Mouse (Mus musculus): Measurements from ENCODE around the gene Atp13a4. TPM values are rescaled to one million over a fixed set of nuclear protein-coding genes. Genes with fewer than 3 reads are reported as not detected.

The Atp13a4 gene
- polyA plus RNA-seq, 1 experiment from 2014 or later: not detected

DNA sequence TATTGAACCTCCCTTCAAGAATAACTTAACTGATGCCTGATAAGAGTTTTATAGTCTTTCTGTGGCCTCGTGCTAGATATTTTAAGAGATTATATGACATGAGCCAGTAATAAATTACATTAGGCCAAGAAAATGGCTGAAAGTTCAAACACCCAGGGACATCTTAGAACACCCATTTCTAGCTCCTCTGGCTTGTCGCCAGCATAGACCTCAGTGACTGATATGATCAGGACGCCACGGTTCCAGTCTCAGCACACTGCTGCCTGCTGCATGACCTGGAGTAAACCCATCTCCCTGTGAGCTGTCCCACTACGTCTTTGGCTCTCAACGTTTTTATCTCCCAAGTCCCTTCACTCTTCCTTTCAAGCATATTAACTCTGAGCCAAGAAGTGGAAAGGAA lies 108.9 kb downstream of the Atp13a4 start:
- no peak overlapping the region for H3K4me2 ChIP-seq (ENCODE audit: low read depth, low read length)
- no peaks in the 10 kb centered on the region for H3K4me1 ChIP-seq (ENCODE audit: control insufficient read depth, insufficient read depth, low read length)
- no peaks in the 10 kb centered on the region for H3K9me3 ChIP-seq (replicated peaks; ENCODE audit: control insufficient read depth, low read length)
- no peak overlapping the region for H3K9ac ChIP-seq (replicated peaks; ENCODE audit: low read length)
- no peak for ATAC-seq (replicated peaks; ENCODE audit: insufficient number of reproducible peaks, low FRiP score, low TSS enrichment, low read depth)
- no peak overlapping the region for H3K27ac ChIP-seq (replicated peaks; ENCODE audit: low read depth, low read length)
- no peak for DNase-seq (ENCODE audit: low spot score)
- H3K4me3 ChIP-seq (ENCODE audit: low read depth, low read length): no peak overlapping the region
- WGBS: 81% methylated on average over 6 of the region's 6 CpGs
- H3K27me3 ChIP-seq (ENCODE audit: control insufficient read depth, insufficient read depth, low read length): no peaks in the 10 kb centered on the region
- H3K36me3 ChIP-seq (replicated peaks; ENCODE audit: control insufficient read depth, insufficient read depth, low read depth, low read length): no peaks in the 10 kb centered on the region

DNA sequence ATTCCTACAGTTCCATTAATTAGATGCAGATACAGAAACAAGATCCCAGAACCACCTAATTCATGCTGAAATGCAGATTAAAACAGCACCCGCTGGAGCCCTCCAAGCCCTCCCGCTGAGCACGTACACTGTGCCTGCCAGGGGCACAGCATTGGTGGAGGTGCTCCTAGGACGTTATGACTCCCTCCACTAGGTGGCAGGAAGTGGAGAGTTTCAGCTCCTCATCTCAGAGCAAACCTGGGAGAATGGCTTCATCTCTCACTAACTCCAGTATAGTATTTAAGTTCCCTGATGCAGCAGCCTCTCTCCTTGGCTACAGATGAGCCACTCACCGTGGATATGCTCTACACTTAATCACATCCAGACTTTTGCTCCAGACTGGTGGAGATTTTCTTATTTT lies 110.0 kb downstream of the Atp13a4 start:
- Histone ChIP-seq H3K36me3 (replicated peaks; ENCODE audit: control insufficient read depth, insufficient read depth, low read depth, low read length) (no peaks in the 10 kb centered on the region), H3K9me3 (replicated peaks; ENCODE audit: control insufficient read depth, low read length) (no peaks in the 10 kb centered on the region), H3K4me3 (ENCODE audit: low read depth, low read length) (no peak overlapping the region), H3K27ac (replicated peaks; ENCODE audit: low read depth, low read length) (no peak overlapping the region), H3K4me1 (ENCODE audit: control insufficient read depth, insufficient read depth, low read length) (no peaks in the 10 kb centered on the region), H3K9ac (replicated peaks; ENCODE audit: low read length) (no peak overlapping the region), H3K27me3 (ENCODE audit: control insufficient read depth, insufficient read depth, low read length) (no peaks in the 10 kb centered on the region), H3K4me2 (ENCODE audit: low read depth, low read length) (no peak overlapping the region)
- DNase-seq (ENCODE audit: low spot score) (peak; percentile 73), ATAC-seq (replicated peaks; ENCODE audit: insufficient number of reproducible peaks, low FRiP score, low TSS enrichment, low read depth) (0 out of 2 replicates have a peak, but pooled peaks have one; percentile 48)
- 7% methylated on average over 5 of the region's 5 CpGs for WGBS

DNA sequence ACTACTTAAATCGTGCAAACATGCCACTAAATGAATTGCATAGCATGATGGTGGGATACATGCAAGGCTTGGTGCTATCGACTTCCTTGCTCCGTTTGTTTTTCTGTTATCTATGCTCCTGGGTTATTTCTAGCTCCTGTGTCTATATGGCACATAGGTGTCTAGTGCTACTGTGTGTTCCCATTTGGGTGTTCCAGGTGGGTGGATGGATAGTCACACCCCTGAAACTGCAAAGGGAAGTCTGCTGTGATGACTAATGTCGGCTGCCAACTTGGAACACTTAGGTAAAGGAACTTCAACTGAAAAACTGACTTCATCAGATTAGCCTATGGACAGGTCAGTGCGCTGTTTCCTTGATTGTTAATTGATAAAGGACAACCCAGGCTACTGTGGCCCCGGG lies 129.8 kb downstream of the Atp13a4 start:
- DNase-seq (ENCODE audit: low spot score): no peak
- no peaks in the 10 kb centered on the region for H3K4me1 ChIP-seq (ENCODE audit: control insufficient read depth, insufficient read depth, low read length)
- 88% methylated on average over 6 of the region's 6 CpGs for WGBS
- no peaks in the 10 kb centered on the region for H3K9me3 ChIP-seq (replicated peaks; ENCODE audit: control insufficient read depth, low read length)
- H3K27me3 ChIP-seq (ENCODE audit: control insufficient read depth, insufficient read depth, low read length): no peaks in the 10 kb centered on the region
- no peak overlapping the region for H3K4me3 ChIP-seq (ENCODE audit: low read depth, low read length)
- ATAC-seq (replicated peaks; ENCODE audit: insufficient number of reproducible peaks, low FRiP score, low TSS enrichment, low read depth): no peak
- H3K27ac ChIP-seq (replicated peaks; ENCODE audit: low read depth, low read length): no peak overlapping the region
- no peaks in the 10 kb centered on the region for H3K36me3 ChIP-seq (replicated peaks; ENCODE audit: control insufficient read depth, insufficient read depth, low read depth, low read length)
- no peak overlapping the region for H3K4me2 ChIP-seq (ENCODE audit: low read depth, low read length)
- no peak overlapping the region for H3K9ac ChIP-seq (replicated peaks; ENCODE audit: low read length)

DNA sequence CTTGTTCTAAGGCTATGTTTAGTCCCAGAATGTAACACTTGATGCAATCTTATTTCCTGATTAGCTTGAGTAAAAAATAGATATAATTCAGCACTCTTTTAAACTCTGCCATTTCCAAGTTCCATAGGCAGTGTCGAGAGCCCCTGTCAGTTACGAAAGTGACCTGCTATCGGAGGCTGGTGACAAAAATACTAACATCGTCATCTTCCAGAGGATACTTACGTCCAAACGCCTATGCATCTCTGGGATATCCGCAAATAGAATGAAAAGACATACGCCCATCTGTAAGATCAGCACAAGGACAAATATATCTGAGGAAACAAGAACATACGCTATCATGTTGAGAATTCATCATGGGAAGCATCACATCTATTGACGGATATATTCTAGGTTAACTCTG lies 137.3 kb downstream of the Atp13a4 start:
- no peak for DNase-seq (ENCODE audit: low spot score)
- no peak for ATAC-seq (replicated peaks; ENCODE audit: insufficient number of reproducible peaks, low FRiP score, low TSS enrichment, low read depth)
- 93% methylated on average over 10 of the region's 10 CpGs for whole genome bisulfite sequencing

DNA sequence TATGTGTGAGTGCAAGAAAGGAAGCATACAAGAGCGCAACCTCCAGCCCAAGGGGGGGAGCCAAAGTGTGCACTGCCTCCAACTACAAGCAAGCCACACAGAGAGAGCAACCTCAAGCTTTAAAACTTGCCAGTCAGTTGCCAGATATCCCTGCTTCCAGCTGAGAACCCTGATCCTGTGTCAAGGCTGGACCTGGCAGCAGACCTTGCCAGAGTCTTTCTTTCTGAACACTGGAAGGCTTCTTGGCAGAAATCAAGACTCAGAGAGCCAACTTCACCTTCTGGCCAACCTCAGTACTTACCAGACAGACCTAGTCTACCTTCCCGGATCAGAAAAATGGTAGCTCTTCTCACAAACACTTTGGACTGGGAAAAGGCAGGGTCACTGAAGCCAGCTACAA lies 145.6 kb downstream of the Atp13a4 start:
- ATAC-seq (replicated peaks; ENCODE audit: insufficient number of reproducible peaks, low FRiP score, low TSS enrichment, low read depth) (no peak), DNase-seq (ENCODE audit: low spot score) (no peak)
- no peak overlapping the region for H3K27ac ChIP-seq (replicated peaks; ENCODE audit: low read depth, low read length)
- no peaks in the 10 kb centered on the region for H3K9me3 ChIP-seq (replicated peaks; ENCODE audit: control insufficient read depth, low read length)
- H3K4me2 ChIP-seq (ENCODE audit: low read depth, low read length): no peak overlapping the region
- no peak overlapping the region for H3K9ac ChIP-seq (replicated peaks; ENCODE audit: low read length)
- no peaks in the 10 kb centered on the region for H3K36me3 ChIP-seq (replicated peaks; ENCODE audit: control insufficient read depth, insufficient read depth, low read depth, low read length)
- no peaks in the 10 kb centered on the region for H3K27me3 ChIP-seq (ENCODE audit: control insufficient read depth, insufficient read depth, low read length)
- no peaks in the 10 kb centered on the region for H3K4me1 ChIP-seq (ENCODE audit: control insufficient read depth, insufficient read depth, low read length)
- H3K4me3 ChIP-seq (ENCODE audit: low read depth, low read length): no peak overlapping the region
- 85% methylated on average over 2 of the region's 2 CpGs for WGBS

More for the DNA sequence above, 137.3 kb downstream of the Atp13a4 start:
- H3K27me3 ChIP-seq (ENCODE audit: control insufficient read depth, insufficient read depth, low read length): no peaks in the 10 kb centered on the region
- H3K9me3 ChIP-seq (replicated peaks; ENCODE audit: control insufficient read depth, low read length): no peaks in the 10 kb centered on the region
- H3K4me1 ChIP-seq (ENCODE audit: control insufficient read depth, insufficient read depth, low read length): no peaks in the 10 kb centered on the region
- H3K36me3 ChIP-seq (replicated peaks; ENCODE audit: control insufficient read depth, insufficient read depth, low read depth, low read length): no peaks in the 10 kb centered on the region
- no peak overlapping the region for H3K9ac ChIP-seq (replicated peaks; ENCODE audit: low read length)
- no peak overlapping the region for H3K27ac ChIP-seq (replicated peaks; ENCODE audit: low read depth, low read length)
- H3K4me2 ChIP-seq (ENCODE audit: low read depth, low read length): no peak overlapping the region
- H3K4me3 ChIP-seq (ENCODE audit: low read depth, low read length): no peak overlapping the region

DNA sequence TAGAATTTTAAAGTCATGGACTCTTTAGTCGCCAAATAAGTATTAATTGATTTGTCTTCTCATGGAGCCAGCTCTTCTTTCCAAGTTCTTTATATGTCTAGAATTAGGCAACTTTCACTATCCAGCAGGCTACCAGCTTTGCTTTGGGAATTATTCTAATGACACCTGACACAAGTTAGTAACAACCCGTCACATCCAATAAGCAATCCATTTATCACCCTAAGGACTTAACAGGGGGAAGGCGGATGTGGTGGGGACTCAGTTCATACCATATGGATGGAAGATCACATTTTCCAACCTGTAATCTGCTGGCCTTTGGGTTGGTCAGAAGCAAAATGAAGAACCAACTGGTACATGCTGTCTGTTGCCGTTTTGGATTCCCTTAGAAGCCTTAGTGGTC lies 159.9 kb downstream of the Atp13a4 start:
- ATAC-seq (replicated peaks; ENCODE audit: insufficient number of reproducible peaks, low FRiP score, low TSS enrichment, low read depth) (no peak), DNase-seq (ENCODE audit: low spot score) (no peak)
- Histone ChIP-seq H3K4me3 (ENCODE audit: low read depth, low read length) (no peak overlapping the region), H3K36me3 (replicated peaks; ENCODE audit: control insufficient read depth, insufficient read depth, low read depth, low read length) (no peaks in the 10 kb centered on the region), H3K27ac (replicated peaks; ENCODE audit: low read depth, low read length) (no peak overlapping the region), H3K4me2 (ENCODE audit: low read depth, low read length) (no peak overlapping the region), H3K9me3 (replicated peaks; ENCODE audit: control insufficient read depth, low read length) (no peaks in the 10 kb centered on the region), H3K4me1 (ENCODE audit: control insufficient read depth, insufficient read depth, low read length) (no peaks in the 10 kb centered on the region), H3K27me3 (ENCODE audit: control insufficient read depth, insufficient read depth, low read length) (no peaks in the 10 kb centered on the region), H3K9ac (replicated peaks; ENCODE audit: low read length) (no peak overlapping the region)
- 83% methylated on average over 4 of the region's 4 CpGs for WGBS

DNA sequence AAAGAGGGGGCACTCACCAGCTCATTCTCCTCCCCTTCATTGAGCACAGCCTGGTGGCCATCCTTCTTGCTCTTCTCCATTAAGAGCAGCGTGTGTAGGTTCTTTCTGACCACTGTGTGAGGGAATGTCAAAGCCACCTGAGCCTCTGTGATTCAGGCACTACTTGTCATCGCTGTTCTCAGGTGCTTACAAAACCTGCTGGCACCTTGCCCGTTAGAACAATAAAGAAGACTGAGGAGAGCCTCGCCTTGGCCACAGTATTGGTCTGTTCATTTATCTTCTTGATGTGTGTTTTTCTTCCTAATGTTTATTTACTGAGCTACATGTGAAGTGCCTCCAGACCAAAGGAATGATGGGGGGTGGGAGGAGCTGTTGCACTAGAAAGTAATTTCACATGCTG lies 166.2 kb downstream of the Atp13a4 start, which contains the start of gene Atp13a5:
Atp13a5 (minus strand) TSS at position 275 of the 400 bp plus-strand sequence.
- Histone ChIP-seq H3K36me3 (replicated peaks; ENCODE audit: control insufficient read depth, insufficient read depth, low read depth, low read length) (no peaks in the 10 kb centered on the region), H3K9me3 (replicated peaks; ENCODE audit: control insufficient read depth, low read length) (no peaks in the 10 kb centered on the region), H3K9ac (replicated peaks; ENCODE audit: low read length) (no peak within 1 kb of the TSS), H3K27me3 (ENCODE audit: control insufficient read depth, insufficient read depth, low read length) (no peaks in the 10 kb centered on the region), H3K4me2 (ENCODE audit: low read depth, low read length) (no peak within 1 kb of the TSS), H3K4me3 (ENCODE audit: low read depth, low read length) (no peak within 1 kb of the TSS), H3K27ac (replicated peaks; ENCODE audit: low read depth, low read length) (no peak within 1 kb of the TSS), H3K4me1 (ENCODE audit: control insufficient read depth, insufficient read depth, low read length) (no peaks in the 10 kb centered on the region)
- 80% methylated on average over 4 of the region's 4 CpGs for whole genome bisulfite sequencing
- ATAC-seq (replicated peaks; ENCODE audit: insufficient number of reproducible peaks, low FRiP score, low TSS enrichment, low read depth) (no peak), DNase-seq (ENCODE audit: low spot score) (no peak)

DNA sequence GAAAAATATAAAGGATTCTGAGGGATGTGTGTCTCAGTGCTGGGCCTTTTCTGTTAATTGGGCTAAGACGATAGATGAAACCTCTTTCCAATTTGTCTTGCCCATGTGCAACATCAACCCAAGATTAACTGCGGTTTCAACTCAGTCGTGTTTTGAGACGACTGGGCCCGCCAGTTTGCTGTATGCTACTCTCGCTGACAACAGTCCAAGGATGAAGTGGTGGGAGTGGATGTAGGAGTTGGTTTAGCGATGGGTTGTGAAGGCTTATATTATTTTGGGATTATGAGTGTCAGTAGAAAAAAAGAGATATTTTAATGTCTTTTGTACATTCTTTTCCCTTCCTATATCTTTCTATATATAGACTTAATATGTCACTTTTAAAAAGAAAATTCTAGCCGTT lies 170.0 kb downstream of the Atp13a4 start:
- no peak overlapping the region for H3K27ac ChIP-seq (replicated peaks; ENCODE audit: low read depth, low read length)
- no peaks in the 10 kb centered on the region for H3K27me3 ChIP-seq (ENCODE audit: control insufficient read depth, insufficient read depth, low read length)
- no peak for ATAC-seq (replicated peaks; ENCODE audit: insufficient number of reproducible peaks, low FRiP score, low TSS enrichment, low read depth)

More for the DNA sequence above, 170.0 kb downstream of the Atp13a4 start:
- Histone ChIP-seq H3K9ac (replicated peaks; ENCODE audit: low read length) (no peak overlapping the region), H3K36me3 (replicated peaks; ENCODE audit: control insufficient read depth, insufficient read depth, low read depth, low read length) (no peaks in the 10 kb centered on the region), H3K4me2 (ENCODE audit: low read depth, low read length) (no peak overlapping the region), H3K4me3 (ENCODE audit: low read depth, low read length) (no peak overlapping the region), H3K4me1 (ENCODE audit: control insufficient read depth, insufficient read depth, low read length) (no peaks in the 10 kb centered on the region), H3K9me3 (replicated peaks; ENCODE audit: control insufficient read depth, low read length) (no peaks in the 10 kb centered on the region)
- no peak for DNase-seq (ENCODE audit: low spot score)
- 90% methylated on average over 8 of the region's 8 CpGs for WGBS

All from embryonic facial prominence, embryonic 11.5 days (tissue).